Mouse (Mus musculus): Measurements from ENCODE around the gene Sgcb. TPM values are rescaled to one million over a fixed set of nuclear protein-coding genes. Genes with fewer than 3 reads are reported as not detected.

The Sgcb gene
- total and polyA plus RNA-seq, 3 experiments = 3.6 to 8.4 TPM; not detected in 1

GRCm38 (mm10) chr5:73599991-73600390 lies 47.6 kb downstream of the Sgcb start:
- H3K27me3 ChIP-seq (ENCODE audit: control insufficient read depth in 1 of 2, insufficient read depth in 2 of 2, low read length in 2 of 2) = peaks cover 0 to 2% of the 10 kb centered on the region in 2 experiments; a peak in 2 of 4 replicates
- TF ChIP-seq ZMIZ1 (IDR thresholded peaks at IDR 0.05; ENCODE audit: low read depth, low read length) (no peak), GATA1 (IDR thresholded peaks at IDR 0.05; ENCODE audit: low read depth, low read length) (no peak), TBP (IDR thresholded peaks at IDR 0.05; ENCODE audit: low read depth, low read length) (no peak), NRF1 (IDR thresholded peaks at IDR 0.05; ENCODE audit: insufficient read depth, low read depth, low read length, poor library complexity, severe bottlenecking) (no peak), POLR2AphosphoS2 (IDR thresholded peaks at IDR 0.05; ENCODE audit: low read length) (no peak), MYB (IDR thresholded peaks at IDR 0.05; ENCODE audit: low read depth, low read length) (no peak), MXI1 (IDR thresholded peaks at IDR 0.05; ENCODE audit: low read depth, low read length) (no peak), JUND (IDR thresholded peaks at IDR 0.05; ENCODE audit: low read depth, low read length) (no peak), GABPA (IDR thresholded peaks at IDR 0.05; ENCODE audit: low read depth, low read length) (no peak), RCOR1 (IDR thresholded peaks at IDR 0.05; ENCODE audit: low read depth, low read length) (no peak), ELF1 (IDR thresholded peaks at IDR 0.05; ENCODE audit: low read depth, low read length) (no peak), SIN3A (IDR thresholded peaks at IDR 0.05; ENCODE audit: low read length) (no peak), E2F4 (IDR thresholded peaks at IDR 0.05; ENCODE audit: borderline replicate concordance, low read depth, low read length) (no peak), ZKSCAN1 (IDR thresholded peaks at IDR 0.05; ENCODE audit: low read depth, low read length) (no peak)
- no peak overlapping the region for H3K4me3 ChIP-seq (ENCODE audit: control insufficient read depth in 1 of 2, insufficient read depth in 1 of 2, low read depth in 2 of 2, low read length in 2 of 2)
- no peaks in the 10 kb centered on the region for H3K9me3 ChIP-seq (replicated peaks; ENCODE audit: insufficient read depth, low read length)
- no peaks in the 10 kb centered on the region for H3K36me3 ChIP-seq (ENCODE audit: control insufficient read depth in 1 of 2, insufficient read depth in 2 of 2, low read length in 2 of 2)
- no peaks in the 10 kb centered on the region for H3K4me1 ChIP-seq (ENCODE audit: control insufficient read depth in 1 of 2, insufficient read depth in 2 of 2, low read length in 2 of 2)
- no peak overlapping the region for H3K27ac ChIP-seq (ENCODE audit: control insufficient read depth, low read depth, low read length)
- H3K79me2 ChIP-seq (ENCODE audit: control insufficient read depth, insufficient read depth, low read length, poor library complexity) = no peaks in the 10 kb centered on the region
- no peak for DNase-seq (ENCODE audit: low read depth, low spot score)
- no peak overlapping the region for H3K9ac ChIP-seq (ENCODE audit: control insufficient read depth, low read depth, low read length, poor library complexity, severe bottlenecking)

GRCm38 (mm10) chr5:73598943-73599695 lies 48.5 kb downstream of the Sgcb start:
- Histone ChIP-seq H3K9ac (ENCODE audit: control insufficient read depth, low read depth, low read length, poor library complexity, severe bottlenecking) (no peak overlapping the region), H3K4me3 (ENCODE audit: control insufficient read depth in 1 of 2, insufficient read depth in 1 of 2, low read depth in 2 of 2, low read length in 2 of 2) (no peak overlapping the region), H3K36me3 (ENCODE audit: control insufficient read depth in 1 of 2, insufficient read depth in 2 of 2, low read length in 2 of 2) (no peaks in the 10 kb centered on the region), H3K27ac (ENCODE audit: control insufficient read depth, low read depth, low read length) (no peak overlapping the region), H3K9me3 (replicated peaks; ENCODE audit: insufficient read depth, low read length) (no peaks in the 10 kb centered on the region), H3K4me1 (ENCODE audit: control insufficient read depth in 1 of 2, insufficient read depth in 2 of 2, low read length in 2 of 2) (no peaks in the 10 kb centered on the region), H3K27me3 (ENCODE audit: control insufficient read depth in 1 of 2, insufficient read depth in 2 of 2, low read length in 2 of 2) (peaks cover 0 to 2% of the 10 kb centered on the region in 2 experiments; a peak in 3 of 4 replicates), H3K79me2 (ENCODE audit: control insufficient read depth, insufficient read depth, low read length, poor library complexity) (no peaks in the 10 kb centered on the region)
- DNase-seq (ENCODE audit: low read depth, low spot score) = peak; percentile 17
- TF ChIP-seq JUND (IDR thresholded peaks at IDR 0.05; ENCODE audit: low read depth, low read length) (no peak), GATA1 (IDR thresholded peaks at IDR 0.05; ENCODE audit: low read depth, low read length) (no peak), MXI1 (IDR thresholded peaks at IDR 0.05; ENCODE audit: low read depth, low read length) (no peak), MYC (IDR thresholded peaks at IDR 0.05; ENCODE audit: low read depth, low read length) (no peak)
